Mouse (Mus musculus) MEL (cell line): ENCODE results near the gene Ovca2.

Source experiments
- CHD1 ChIP-seq: IDR thresholded peaks from 2 replicates; pipeline ENCODE4 v1.6.1; 2012; ENCODE audit warnings: low read depth, mild to moderate bottlenecking, inconsistent platforms, low read length, improper control_type of control experiment
- CTCF ChIP-seq, 3 experiments: IDR thresholded peaks in 2 of 3; conservative IDR thresholded peaks in 1 of 3; 2 replicates each; pipeline ENCODE4 v1.5.1; 2011 to 2012; ENCODE audit warnings: low read length in 3 of 3, low read depth in 2 of 3, mild to moderate bottlenecking in 2 of 3, improper control_type of control experiment in 1 of 3, inconsistent platforms in 1 of 3, mixed read lengths in 1 of 3, moderate library complexity in 1 of 3; ENCODE audit not compliant: control insufficient read depth in 1 of 3, insufficient read depth in 1 of 3, poor library complexity in 1 of 3, severe bottlenecking in 1 of 3
- HCFC1 ChIP-seq: IDR thresholded peaks from 2 replicates; pipeline ENCODE4 v1.6.1; 2012; ENCODE audit warnings: low read depth, mild to moderate bottlenecking, inconsistent platforms, low read length, improper control_type of control experiment, moderate library complexity
- NRF1 ChIP-seq: IDR thresholded peaks from 2 replicates; pipeline ENCODE4 v1.6.1; 2014; ENCODE audit warnings: low read depth, mild to moderate bottlenecking, inconsistent platforms, low read length, improper control_type of control experiment, moderate library complexity; ENCODE audit not compliant: poor library complexity, insufficient read depth, severe bottlenecking
- RAD21 ChIP-seq: IDR thresholded peaks from 2 replicates; pipeline ENCODE4 v1.6.1; 2011; ENCODE audit warnings: mild to moderate bottlenecking, low read depth, low read length, improper control_type of control experiment
- SIN3A ChIP-seq: IDR thresholded peaks from 2 replicates; pipeline ENCODE4 v1.6.1; 2012; ENCODE audit warnings: low read length, improper control_type of control experiment, inconsistent platforms
- TAL1 ChIP-seq: IDR thresholded peaks from 2 replicates; pipeline ENCODE4 v1.6.1; 2012; ENCODE audit warnings: mild to moderate bottlenecking, inconsistent platforms, low read length, moderate library complexity, mixed read lengths

GRCm38 (mm10) chr11:75131300-75131699, 47.3 kb downstream of the Ovca2 start:
- TF ChIP-seq TAL1 (no peak), SIN3A (no peak), NRF1 (no peak), CHD1 (no peak), CTCF (IDR thresholded peaks at IDR 0.05 in 2 of 3, conservative IDR thresholded peaks at IDR 0.05 in 1 of 3; ENCODE audit: control insufficient read depth in 1 of 3, insufficient read depth in 1 of 3, low read depth in 2 of 3, low read length in 3 of 3, poor library complexity in 1 of 3, severe bottlenecking in 1 of 3) (no peak), RAD21 (no peak), HCFC1 (no peak)
